Comparison of ENCODE assay signal across 8 mouse cellular contexts in the genomic region with DNA sequence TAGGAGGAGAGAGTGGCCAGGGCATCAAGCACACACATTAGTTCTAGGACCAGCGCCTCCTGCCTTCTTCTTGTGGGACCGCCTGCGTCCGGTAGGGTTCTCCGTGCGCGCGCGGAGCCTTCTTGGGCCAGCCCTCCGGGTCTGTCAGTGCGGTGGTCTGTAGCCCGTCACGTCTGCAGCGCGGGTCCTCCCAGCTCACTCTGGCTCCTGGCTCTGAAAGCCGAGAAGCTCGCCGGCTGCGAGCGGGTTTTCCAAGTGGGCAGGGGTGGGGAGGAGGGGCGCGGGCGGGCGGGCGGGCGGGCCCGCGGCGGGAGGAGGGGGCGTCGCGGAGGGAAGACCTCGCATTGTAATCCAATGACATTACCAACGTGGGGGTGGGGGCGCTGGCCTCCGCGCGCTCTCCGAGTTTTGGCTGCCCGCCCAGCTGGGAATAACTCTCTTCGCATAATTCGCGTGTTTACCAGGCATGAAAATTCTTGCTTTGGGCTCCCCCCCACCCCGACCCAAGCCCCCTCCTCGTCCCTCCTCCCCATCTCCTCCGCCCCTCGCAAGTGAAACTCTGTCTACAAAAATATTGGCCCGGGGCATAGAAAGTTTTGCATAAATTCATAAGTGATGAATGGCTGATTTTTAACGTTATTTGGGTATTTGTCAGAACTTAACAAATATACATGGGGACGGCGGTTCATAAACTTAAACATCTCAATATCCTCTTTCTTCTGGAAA. TPM values are rescaled to one million over a fixed set of nuclear protein-coding genes. Genes with fewer than 3 reads are reported as not detected.
A peak's percentile ranks its signal among the peaks of the same experiment; 100 is the strongest.
DNase-seq lines count a peak whose midpoint lies in the region; ATAC-seq lines count a peak whose summit lies in the region.

No protein-coding gene starts in this region.

- H3K9ac ChIP-seq in heart, embryonic 13.5 days: peak overlapping the region; percentile 77
- peak overlapping the region; percentile 24 for H3K9ac ChIP-seq in midbrain, embryonic 12.5 days (replicated peaks)

- H3K4me3 ChIP-seq in heart, embryonic 13.5 days: peak overlapping the region; percentile 55
- H3K4me3 ChIP-seq in midbrain, embryonic 12.5 days: peak overlapping the region; percentile 39

- ATAC-seq in frontal cortex, adult (ENCODE audit: low TSS enrichment): no peak
- ATAC-seq in heart, embryonic 13.5 days (ENCODE audit: extremely low read depth, insufficient number of reproducible peaks, low FRiP score, low TSS enrichment): peak; percentile 38; the same call in 1 of the 2 replicates
- peak; percentile 72 for ATAC-seq in midbrain, embryonic 12.5 days (ENCODE audit: low FRiP score, low read depth)
- no peak for ATAC-seq in erythroid progenitor cell, adult 5-6 weeks (replicated peaks; ENCODE audit: low FRiP score, poor library complexity, severe bottlenecking)

- H3K36me3 ChIP-seq in heart, embryonic 13.5 days: no peaks in the 10 kb centered on the region
- H3K36me3 ChIP-seq in midbrain, embryonic 12.5 days: no peaks in the 10 kb centered on the region

- H3K4me2 ChIP-seq in heart, embryonic 13.5 days: peak overlapping the region; percentile 86
- peak overlapping the region; percentile 61 for H3K4me2 ChIP-seq in midbrain, embryonic 12.5 days (replicated peaks)

- H3K27ac ChIP-seq in heart, embryonic 13.5 days (replicated peaks): peak overlapping the region; percentile 73
- peak overlapping the region; percentile 79 for H3K27ac ChIP-seq in midbrain, embryonic 12.5 days (replicated peaks)

- H3K9me3 ChIP-seq in heart, embryonic 13.5 days: no peaks in the 10 kb centered on the region
- H3K9me3 ChIP-seq in midbrain, embryonic 12.5 days: no peaks in the 10 kb centered on the region

- DNase-seq in frontal cortex, postnatal 14 days (ENCODE audit: low spot score in 2 of 2): peak; percentile 24 to 25
- peak; percentile 18 for DNase-seq in urinary bladder, postnatal 14 days (ENCODE audit: low spot score)
- no peak for DNase-seq in urinary bladder, postnatal 10 days (ENCODE audit: low spot score)
- peak; percentile 12 to 30 for DNase-seq in layer of hippocampus, postnatal 14 days (ENCODE audit: low spot score in 2 of 2)

- H3K27me3 ChIP-seq in heart, embryonic 13.5 days (replicated peaks): peaks cover 42% of the 10 kb centered on the region
- H3K27me3 ChIP-seq in midbrain, embryonic 12.5 days: peaks cover 27% of the 10 kb centered on the region

- peaks cover 27% of the 10 kb centered on the region for H3K4me1 ChIP-seq in heart, embryonic 13.5 days
- peaks cover 36% of the 10 kb centered on the region for H3K4me1 ChIP-seq in midbrain, embryonic 12.5 days

- WGBS in heart, embryonic 13.5 days: under 1% methylated on average over 43 of the region's 51 CpGs
- under 1% methylated on average over 39 of the region's 51 CpGs for WGBS in midbrain, embryonic 12.5 days

RNA-seq across cellular contexts. Expression of gene Nog, which starts 3.7 kb away (rescaled TPM):
- 0.47 and 0.55 TPM in 2 replicates for polyA plus RNA-seq in heart, embryonic 13.5 days (2015; fragmentation: Nextera tagmentation; extraction: Ambion mirVana)
- 1 to 10 TPM; 6.7 to 8.3 TPM for total RNA-seq in layer of hippocampus, postnatal 14 days (2021)
- 6.0 and 6.3 TPM in 2 replicates for polyA plus RNA-seq in midbrain, embryonic 12.5 days (2016; fragmentation: Nextera tagmentation; extraction: Ambion mirVana)
- not detected in 2 replicates for total RNA-seq in erythroid progenitor cell, adult 5-6 weeks (2015; ENCODE audit: low replicate concordance)
- not detected in 2 replicates for total RNA-seq in erythroid progenitor cell, adult 5-6 weeks (2017; ENCODE audit: low replicate concordance)

Comparison
In these comparisons a context has a peak if more than half of its experiments do, and no peak if none do; other contexts are left out.
1. ATAC-seq: peak in heart, embryonic 13.5 days (single experiment) and midbrain, embryonic 12.5 days (single experiment); none in frontal cortex, adult (single experiment) and erythroid progenitor cell, adult 5-6 weeks (single experiment).
2. RNA of gene Nog, which starts 3.7 kb away (total RNA-seq): 6.7 to 8.3 TPM in layer of hippocampus, postnatal 14 days; not detected in erythroid progenitor cell, adult 5-6 weeks; every median in the first group is over 4 times any median in the second.